Mouse (Mus musculus) intestine, embryonic 15.5 days (tissue): Measurements from ENCODE around the gene Ctcfl. TPM values are rescaled to one million over a fixed set of nuclear protein-coding genes. Genes with fewer than 3 reads are reported as not detected.

Experiments used
- ATAC-seq: fragments of 200-750 bp; cut with Nextera tagmentation; 2 replicates; pipeline ENCODE4 v1.8.0; 2017; ENCODE audit warnings: moderate TSS enrichment, moderate library complexity
- H3K27ac ChIP-seq: fragments of 300-500 bp; sonication (generic); 2 replicates; pipeline ENCODE4 v1.5.1; 2015; ENCODE audit warnings: mild to moderate bottlenecking, inconsistent platforms
- H3K27me3 ChIP-seq: fragments of 300-500 bp; sonication (generic); replicated peaks from 2 replicates; pipeline ENCODE4 v1.6.1; 2015; ENCODE audit warnings: inconsistent platforms
- H3K36me3 ChIP-seq: fragments of 300-500 bp; sonication (generic); 2 replicates; pipeline ENCODE4 v1.6.1; 2015; ENCODE audit warnings: inconsistent platforms
- H3K4me1 ChIP-seq: fragments of 300-500 bp; sonication (generic); replicated peaks from 2 replicates; pipeline ENCODE4 v1.6.1; 2015; ENCODE audit warnings: inconsistent platforms
- H3K4me2 ChIP-seq: fragments of 300-500 bp; sonication (generic); replicated peaks from 2 replicates; pipeline ENCODE4 v1.6.1; 2015; ENCODE audit warnings: mild to moderate bottlenecking, inconsistent platforms
- H3K4me3 ChIP-seq: fragments of 300-500 bp; sonication (generic); replicated peaks from 2 replicates; pipeline ENCODE4 v1.5.1; 2015; ENCODE audit warnings: inconsistent platforms
- H3K9ac ChIP-seq: fragments of 300-500 bp; sonication (generic); 2 replicates; pipeline ENCODE4 v1.6.1; 2015; ENCODE audit warnings: inconsistent platforms
- H3K9me3 ChIP-seq: fragments of 300-500 bp; sonication (generic); 2 replicates; pipeline ENCODE4 v1.6.1; 2016; ENCODE audit warnings: inconsistent platforms
- WGBS: fragments of 180-500 bp; shearing (Covaris S2); methylation state at CpG from one replicate; pipeline ENCODE4 v1.1.7; 2015; 5-methylcytosine and 5-hydroxymethylcytosine counted together
- polyA plus RNA-seq: library from polyadenylated mRNA; unstranded; fragments of >200 nt; fragmentation: Nextera tagmentation; extraction: Ambion mirVana; gene quantifications from 2 replicates; pipeline ENCODE4 v1.2.1, GENCODE M21; 2015

Ctcfl gene
- polyA plus RNA-seq, result 0.23 and 0.36 TPM in 2 replicates

GRCm38 (mm10) chr2:173119023-173119944 is at the start of gene Ctcfl:
Gene Ctcfl (minus strand): TSS chr2:173119525.
- Histone ChIP-seq H3K4me3 (no peak within 1 kb of the TSS), H3K4me2 (no peak within 1 kb of the TSS), H3K9ac (no peak within 1 kb of the TSS), H3K27ac (no peak within 1 kb of the TSS), H3K9me3 (no peaks in the 10 kb centered on the region), H3K27me3 (no peaks in the 10 kb centered on the region), H3K4me1 (0 out of 2 replicates have a peak, but pooled peaks cover 2% of the 10 kb centered on the region), H3K36me3 (no peaks in the 10 kb centered on the region)
- WGBS, result 86% methylated on average over 35 of the region's 35 CpGs
- ATAC-seq, result no peak

DNA sequence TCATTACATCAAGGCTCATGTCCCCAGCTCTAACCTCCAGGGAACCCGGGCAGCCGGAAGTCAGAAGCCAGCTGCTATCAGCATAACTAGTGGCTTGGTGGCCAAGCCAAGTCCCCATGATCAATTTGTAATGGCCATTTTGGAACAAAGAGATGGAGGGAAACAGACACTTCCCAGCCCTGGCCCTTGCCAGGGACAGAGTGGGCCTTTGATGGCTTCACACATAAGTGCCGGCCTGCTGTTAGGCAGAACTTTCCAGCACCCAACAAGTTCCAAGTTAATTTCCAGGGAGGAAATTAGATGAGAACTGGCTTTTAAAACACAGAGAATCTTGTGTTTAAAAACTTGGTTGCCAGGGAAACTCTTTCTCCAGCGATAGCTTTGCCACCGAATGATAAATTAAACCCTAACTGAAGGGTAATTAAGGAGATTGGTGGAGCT is 49.1 kb upstream of the Ctcfl start:
- H3K36me3 ChIP-seq, result no peaks in the 10 kb centered on the region
- no peak overlapping the region for H3K4me3 ChIP-seq
- ATAC-seq, result no peak
- WGBS, result 47% methylated on average over 5 of the region's 5 CpGs
- H3K9ac ChIP-seq, result no peak overlapping the region
- peaks cover 25% of the 10 kb centered on the region for H3K4me1 ChIP-seq
- no peak overlapping the region for H3K4me2 ChIP-seq
- H3K9me3 ChIP-seq, result no peaks in the 10 kb centered on the region
- peaks cover 10% of the 10 kb centered on the region for H3K27me3 ChIP-seq
- H3K27ac ChIP-seq, result no peak overlapping the region

GRCm38 (mm10) chr2:173165357-173165756 is 46.0 kb upstream of the Ctcfl start:
- ATAC-seq, result no peak
- no peak overlapping the region for H3K9ac ChIP-seq
- no peaks in the 10 kb centered on the region for H3K9me3 ChIP-seq
- peaks cover 10% of the 10 kb centered on the region; the same call in 1 of the 2 replicates for H3K4me1 ChIP-seq
- peaks cover 10% of the 10 kb centered on the region for H3K27me3 ChIP-seq
- no peak overlapping the region for H3K27ac ChIP-seq
- H3K36me3 ChIP-seq, result no peaks in the 10 kb centered on the region
- 83% methylated on average over 10 of the region's 10 CpGs for WGBS
- H3K4me2 ChIP-seq, result no peak overlapping the region
- H3K4me3 ChIP-seq, result no peak overlapping the region

DNA sequence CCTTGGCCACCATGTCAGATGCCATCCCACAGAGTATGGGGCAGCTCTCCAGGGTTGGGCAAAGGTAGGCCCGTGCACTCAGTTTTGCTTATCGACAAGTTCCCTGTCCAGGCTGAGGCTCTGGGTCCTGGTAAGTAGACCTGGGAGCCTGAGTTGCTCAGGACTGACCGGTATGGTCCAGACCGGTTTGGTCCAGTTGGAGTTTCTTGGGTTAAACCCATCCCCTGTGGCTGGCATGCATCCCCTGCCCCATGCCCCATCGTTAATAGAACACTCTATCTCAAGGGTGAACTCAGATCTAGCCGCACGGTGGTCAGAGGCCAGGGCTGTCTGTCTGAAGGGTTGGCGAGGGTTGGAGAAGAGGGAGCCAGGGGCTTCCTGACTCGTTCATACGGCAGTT is 45.6 kb upstream of the Ctcfl start:
- Histone ChIP-seq H3K9ac (no peak overlapping the region), H3K27me3 (peaks cover 7% of the 10 kb centered on the region; the same call in 1 of the 2 replicates), H3K36me3 (no peaks in the 10 kb centered on the region), H3K27ac (no peak overlapping the region), H3K4me2 (no peak overlapping the region), H3K9me3 (no peaks in the 10 kb centered on the region), H3K4me1 (peaks cover 13% of the 10 kb centered on the region), H3K4me3 (no peak overlapping the region)
- no peak for ATAC-seq
- 91% methylated on average over 10 of the region's 10 CpGs for WGBS

DNA sequence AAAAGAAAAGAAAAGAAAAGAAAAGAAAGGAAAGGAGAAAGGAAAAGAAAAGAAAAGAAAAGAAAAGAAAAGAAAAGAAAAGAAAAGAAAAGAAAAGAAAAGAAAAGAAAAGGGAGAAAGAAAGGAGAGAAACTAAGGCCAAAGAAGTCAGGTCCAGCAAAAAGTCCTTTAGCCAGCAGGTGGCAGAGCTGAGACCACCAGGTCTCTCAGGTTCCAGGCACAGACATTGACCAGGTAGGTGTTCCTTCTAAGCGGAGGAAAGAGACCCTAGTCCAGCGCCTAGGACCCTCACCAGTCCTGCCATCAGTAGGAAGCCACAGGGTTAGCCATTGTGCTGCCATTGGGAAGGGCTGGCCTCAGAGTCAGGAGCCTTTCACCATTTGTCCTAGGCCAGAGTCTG is 45.0 kb upstream of the Ctcfl start:
- H3K9me3 ChIP-seq, result no peaks in the 10 kb centered on the region
- no peak for ATAC-seq
- no peak overlapping the region for H3K4me2 ChIP-seq
- WGBS, result 44% methylated on average over 2 of the region's 2 CpGs
- H3K36me3 ChIP-seq, result no peaks in the 10 kb centered on the region
- no peak overlapping the region for H3K4me3 ChIP-seq
- no peak overlapping the region for H3K27ac ChIP-seq
- no peak overlapping the region for H3K9ac ChIP-seq
- H3K27me3 ChIP-seq, result peaks cover 1% of the 10 kb centered on the region; the same call in 1 of the 2 replicates
- H3K4me1 ChIP-seq, result peaks cover 19% of the 10 kb centered on the region

- Histone ChIP-seq H3K4me2 (no peak overlapping the region), H3K36me3 (no peaks in the 10 kb centered on the region), H3K9ac (no peak overlapping the region), H3K9me3 (no peaks in the 10 kb centered on the region), H3K4me3 (no peak overlapping the region), H3K4me1 (peaks cover 19% of the 10 kb centered on the region), H3K27me3 (no peaks in the 10 kb centered on the region), H3K27ac (no peak overlapping the region)
- no peak for ATAC-seq
- WGBS, result 70% methylated on average over 8 of the region's 8 CpGs
Measured at GRCm38 (mm10) chr2:173163380-173163779, 44.1 kb upstream of the Ctcfl start.

DNA sequence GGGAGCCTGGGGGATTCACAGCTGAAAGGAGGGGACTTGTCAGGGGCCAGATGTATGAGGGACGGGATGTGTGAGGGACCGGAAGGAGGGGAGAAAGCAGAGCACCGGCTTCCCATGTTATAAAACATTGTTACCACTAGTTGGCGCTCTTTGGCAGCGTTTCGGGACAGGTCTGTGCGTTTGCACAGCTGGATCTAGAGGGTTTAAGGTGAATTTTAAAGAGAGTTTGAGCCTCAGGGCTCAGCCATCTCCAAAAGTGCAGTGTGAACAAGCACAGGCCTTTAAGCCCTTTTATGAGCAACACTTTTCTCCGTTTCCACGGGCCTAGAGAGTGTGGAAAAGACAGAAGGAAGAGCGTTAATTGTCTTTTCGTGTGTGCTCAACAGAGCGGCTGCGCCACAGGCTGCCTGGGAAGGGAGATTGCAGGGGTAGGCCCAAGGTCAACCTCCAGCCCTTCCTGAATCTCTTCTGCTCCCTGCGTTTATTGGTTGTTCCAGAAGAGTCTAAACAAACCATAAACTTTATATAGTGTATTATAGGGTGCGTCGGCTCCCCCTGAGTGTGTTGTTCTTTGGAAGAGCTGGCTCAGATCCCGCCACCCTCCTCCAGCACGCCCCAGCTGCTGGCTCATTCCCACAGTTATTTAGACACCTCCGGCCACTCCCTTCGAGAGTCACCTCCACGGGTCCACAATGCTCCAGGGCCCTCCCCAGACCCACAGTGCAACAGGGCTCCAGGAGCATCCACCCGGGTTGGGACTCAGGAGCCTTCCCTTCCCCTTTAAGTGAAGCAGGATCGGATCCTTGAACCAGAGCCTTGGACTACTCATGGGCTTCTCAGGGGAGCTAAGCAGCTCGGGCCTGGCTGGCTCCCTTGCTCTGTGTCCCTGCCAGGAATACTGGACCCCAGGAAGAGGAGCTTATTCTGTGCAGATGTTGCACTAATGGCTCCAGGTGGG is 40.3 kb upstream of the Ctcfl start:
- no peak overlapping the region for H3K9ac ChIP-seq
- H3K4me1 ChIP-seq, result peaks cover 19% of the 10 kb centered on the region
- H3K9me3 ChIP-seq, result no peaks in the 10 kb centered on the region
- H3K27ac ChIP-seq, result peak overlapping the region; percentile 91
- H3K27me3 ChIP-seq, result no peaks in the 10 kb centered on the region
- H3K4me2 ChIP-seq, result peak overlapping the region; percentile 46
- WGBS, result 15% methylated on average over 24 of the region's 24 CpGs
- no peak overlapping the region for H3K4me3 ChIP-seq
- H3K36me3 ChIP-seq, result no peaks in the 10 kb centered on the region
- ATAC-seq, result peak; percentile 94

DNA sequence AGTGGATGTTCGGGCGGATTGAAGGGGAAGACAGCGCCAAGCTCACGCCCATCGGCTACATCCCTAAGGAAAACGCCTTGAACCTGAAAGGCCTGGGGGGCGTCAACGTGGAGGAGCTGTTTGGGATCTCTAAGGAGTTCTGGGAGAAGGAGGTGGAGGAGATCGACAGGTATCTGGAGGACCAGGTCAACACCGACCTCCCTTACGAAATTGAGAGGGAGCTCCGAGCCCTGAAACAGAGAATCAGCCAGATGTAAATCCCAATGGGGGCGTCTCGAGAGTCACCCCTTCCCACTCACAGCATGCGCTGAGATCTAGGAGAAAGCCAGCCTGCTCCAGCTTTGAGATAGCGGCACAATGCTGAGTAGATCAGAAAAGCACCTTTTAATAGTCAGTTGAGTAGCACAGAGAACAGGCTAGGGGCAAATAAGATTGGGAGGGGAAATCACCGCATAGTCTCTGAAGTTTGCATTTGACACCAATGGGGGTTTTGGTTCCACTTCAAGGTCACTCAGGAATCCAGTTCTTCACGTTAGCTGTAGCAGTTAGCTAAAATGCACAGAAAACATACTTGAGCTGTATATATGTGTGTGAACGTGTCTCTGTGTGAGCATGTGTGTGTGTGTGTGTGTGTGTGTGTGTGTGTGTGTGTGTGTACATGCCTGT is 39.2 kb upstream of the Ctcfl start:
- no peak for ATAC-seq
- Histone ChIP-seq H3K9me3 (no peaks in the 10 kb centered on the region), H3K4me2 (no peak overlapping the region), H3K4me3 (no peak overlapping the region), H3K4me1 (peaks cover 19% of the 10 kb centered on the region), H3K36me3 (no peaks in the 10 kb centered on the region), H3K27ac (no peak overlapping the region), H3K27me3 (no peaks in the 10 kb centered on the region), H3K9ac (no peak overlapping the region)
- 87% methylated on average over 19 of the region's 19 CpGs for WGBS

GRCm38 (mm10) chr2:173157871-173158270 is 38.5 kb upstream of the Ctcfl start:
- Histone ChIP-seq H3K4me2 (no peak overlapping the region), H3K27ac (no peak overlapping the region), H3K36me3 (no peaks in the 10 kb centered on the region), H3K4me3 (no peak overlapping the region), H3K9ac (no peak overlapping the region), H3K4me1 (peaks cover 24% of the 10 kb centered on the region), H3K9me3 (no peaks in the 10 kb centered on the region), H3K27me3 (no peaks in the 10 kb centered on the region)
- WGBS, result 93% methylated on average over 4 of the region's 4 CpGs
- ATAC-seq, result no peak

- H3K4me2 ChIP-seq, result no peak overlapping the region
- no peak overlapping the region for H3K9ac ChIP-seq
- H3K4me3 ChIP-seq, result no peak overlapping the region
- 53% methylated on average over 4 of the region's 4 CpGs for WGBS
- no peak overlapping the region for H3K27ac ChIP-seq
- ATAC-seq, result no peak
- H3K4me1 ChIP-seq, result peaks cover 29% of the 10 kb centered on the region
- no peaks in the 10 kb centered on the region for H3K27me3 ChIP-seq
- H3K36me3 ChIP-seq, result no peaks in the 10 kb centered on the region
- H3K9me3 ChIP-seq, result no peaks in the 10 kb centered on the region
Measured at GRCm38 (mm10) chr2:173157376-173157775, 38.1 kb upstream of the Ctcfl start.

DNA sequence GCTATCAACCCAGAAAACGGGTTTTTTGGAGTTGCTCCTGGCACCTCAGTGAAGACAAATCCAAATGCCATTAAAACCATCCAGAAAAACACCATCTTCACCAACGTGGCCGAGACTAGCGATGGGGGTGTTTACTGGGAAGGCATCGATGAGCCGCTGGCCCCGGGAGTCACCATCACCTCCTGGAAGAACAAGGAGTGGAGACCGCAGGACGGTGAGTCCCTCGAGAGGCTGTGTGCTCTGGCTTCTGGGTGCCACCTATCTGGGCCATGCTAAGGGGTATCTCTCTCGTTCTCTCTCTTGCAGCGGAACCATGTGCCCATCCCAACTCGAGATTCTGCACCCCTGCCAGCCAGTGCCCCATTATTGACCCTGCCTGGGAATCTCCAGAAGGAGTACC is 37.6 kb upstream of the Ctcfl start:
- ATAC-seq, result no peak

DNA sequence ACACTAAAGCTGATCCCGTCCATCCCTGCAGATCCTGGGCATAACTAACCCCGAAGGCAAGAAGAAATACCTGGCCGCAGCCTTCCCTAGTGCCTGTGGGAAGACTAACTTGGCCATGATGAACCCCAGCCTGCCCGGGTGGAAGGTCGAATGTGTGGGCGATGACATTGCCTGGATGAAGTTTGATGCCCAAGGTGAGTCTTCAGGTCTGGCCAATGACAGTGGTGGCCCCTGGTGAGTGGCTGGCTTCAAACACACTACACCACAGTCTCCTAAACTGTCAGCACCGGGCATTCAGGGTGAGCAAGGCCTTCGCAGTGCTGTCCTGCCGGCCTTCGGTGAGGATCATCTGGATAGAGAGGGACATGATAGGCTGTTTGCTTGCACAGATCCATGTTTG is 36.6 kb upstream of the Ctcfl start:
- peaks cover 33% of the 10 kb centered on the region for H3K4me1 ChIP-seq
- ATAC-seq, result no peak
- no peak overlapping the region for H3K9ac ChIP-seq
- no peak overlapping the region for H3K4me2 ChIP-seq
- H3K27ac ChIP-seq, result no peak overlapping the region
- no peaks in the 10 kb centered on the region for H3K9me3 ChIP-seq
- WGBS, result 89% methylated on average over 10 of the region's 10 CpGs
- no peak overlapping the region for H3K4me3 ChIP-seq
- H3K27me3 ChIP-seq, result no peaks in the 10 kb centered on the region
- no peaks in the 10 kb centered on the region for H3K36me3 ChIP-seq

More for the DNA sequence above, 37.6 kb upstream of the Ctcfl start:
- WGBS, result 88% methylated on average over 13 of the region's 13 CpGs
- Histone ChIP-seq H3K9me3 (no peaks in the 10 kb centered on the region), H3K4me3 (no peak overlapping the region), H3K27ac (no peak overlapping the region), H3K36me3 (no peaks in the 10 kb centered on the region), H3K9ac (no peak overlapping the region), H3K27me3 (no peaks in the 10 kb centered on the region), H3K4me1 (peaks cover 30% of the 10 kb centered on the region), H3K4me2 (no peak overlapping the region)
